Mouse (Mus musculus) left cerebral cortex, postnatal 25 days (tissue): ENCODE results near the gene Gm11020. TPM values are rescaled to one million over a fixed set of nuclear protein-coding genes. Genes with fewer than 3 reads are reported as not detected.

Experiments
- total RNA-seq, 2 experiments: library from RNA; stranded (reverse); gene quantifications; 2 replicates each; pipeline ENCODE4 v1.2.3; 2021

The Gm11020 gene
- total RNA-seq, 2 experiments from 2014 or later, result not detected

Other genes with a start within 250 kb of the Gm11020 start
- gene Cdh5, start 219.9 kb upstream of the Gm11020 start, total RNA-seq, result 10 to 100 TPM; 10.4 to 14.9 TPM
- gene Bean1, start 151.1 kb upstream of the Gm11020 start, total RNA-seq, result 10 to 100 TPM in 1 of 2 experiments, 1 to 10 TPM in 1; 9.5 to 11.2 TPM
- 10 to 100 TPM; 36.5 to 36.7 TPM for gene Tk2, start 73.0 kb upstream of the Gm11020 start, total RNA-seq
- 1 to 10 TPM; 6.5 to 7.5 TPM for gene Cklf, start 70.7 kb upstream of the Gm11020 start, total RNA-seq
- gene Cmtm2a, start 28.4 kb upstream of the Gm11020 start, total RNA-seq, result not detected
- gene Gm45711, start 11.5 kb upstream of the Gm11020 start, total RNA-seq, result not detected
- not detected for gene Cmtm1, start 11.4 kb upstream of the Gm11020 start, total RNA-seq
- not detected for gene Cmtm2b, start 663 bp downstream of the Gm11020 start, total RNA-seq
- 10 to 100 TPM in 1 of 2 experiments, 1 to 10 TPM in 1; 9.3 to 12.2 TPM for gene Cmtm3, start 17.8 kb downstream of the Gm11020 start, total RNA-seq
- gene Cmtm4, start 74.2 kb downstream of the Gm11020 start, total RNA-seq, result 10 to 100 TPM; 74.8 to 81.5 TPM
- gene Dync1li2, start 121.5 kb downstream of the Gm11020 start, total RNA-seq, result 100 to 1,000 TPM; 267 to 283 TPM
- 1 to 10 TPM; 1.9 to 2.3 TPM for gene Terb1, start 188.3 kb downstream of the Gm11020 start, total RNA-seq
- gene Nae1, start 213.1 kb downstream of the Gm11020 start, total RNA-seq, result 10 to 100 TPM; 44.5 to 50.5 TPM
- gene Car7, start 213.1 kb downstream of the Gm11020 start, total RNA-seq, result 10 to 100 TPM; 28.9 to 30.7 TPM